ENCODE assay signal across 8 mouse cellular contexts in the genomic region with DNA sequence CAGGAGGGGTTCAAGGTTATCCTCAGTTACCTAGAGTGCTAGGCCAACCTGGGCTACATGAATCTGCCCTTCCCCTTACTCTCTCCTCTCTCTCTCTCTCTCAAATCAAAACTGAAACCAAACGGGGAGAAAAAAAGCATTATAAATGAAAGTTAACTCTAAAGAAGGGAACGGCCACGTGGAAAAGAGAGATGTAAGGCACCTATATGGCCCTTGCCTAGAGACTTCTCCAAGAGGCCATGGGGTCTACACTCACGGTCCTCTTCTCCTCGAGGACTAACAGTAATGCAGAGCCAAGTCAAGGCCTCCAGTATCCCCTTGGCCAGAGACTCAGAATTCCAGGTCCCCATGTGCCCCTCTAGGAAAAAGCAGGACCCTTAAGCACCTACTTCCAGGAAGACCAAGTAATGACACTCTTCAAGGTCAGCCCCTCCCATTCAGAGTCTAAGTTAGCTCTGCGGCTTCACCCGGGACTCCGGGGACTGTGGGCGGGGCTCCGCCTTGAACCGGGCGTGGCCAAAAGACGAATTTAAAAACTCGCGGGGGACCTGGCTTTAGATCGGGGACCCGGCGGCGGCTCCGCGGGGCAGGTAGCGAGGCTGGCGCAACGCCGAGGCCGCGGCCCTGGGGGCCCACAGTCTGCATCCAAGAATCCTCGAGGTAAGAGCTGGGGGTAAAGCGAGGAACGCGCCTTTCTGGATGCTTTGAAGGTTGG. TPM values are rescaled to one million over a fixed set of nuclear protein-coding genes. Genes with fewer than 3 reads are reported as not detected.
A peak's percentile ranks its signal among the peaks of the same experiment; 100 is the strongest.
DNase-seq lines count a peak whose midpoint lies in the region; ATAC-seq and TF ChIP-seq lines count a peak whose summit lies in the region.

A gene (plus strand): TSS at position 558 of the 715 bp plus-strand sequence.

- peaks cover 41% of the 10 kb centered on the region for H3K4me1 ChIP-seq in bone marrow macrophage, adult 2 months (ENCODE audit: control insufficient read depth, insufficient read depth, low read length)
- H3K4me1 ChIP-seq in erythroblast, embryonic 14.5 days (ENCODE audit: control insufficient read depth), result peaks cover 27% of the 10 kb centered on the region
- H3K4me1 ChIP-seq in megakaryocyte, embryonic 14.5 days, result peaks cover 85% of the 10 kb centered on the region
- peaks cover 3% of the 10 kb centered on the region; the same call in 1 of the 2 replicates for H3K4me1 ChIP-seq in small intestine, adult 2 months (ENCODE audit: control insufficient read depth, insufficient read depth, insufficient read length, low read length)

- TF ChIP-seq POLR2A in bone marrow macrophage, adult 2 months (IDR thresholded peaks at IDR 0.05; ENCODE audit: borderline replicate concordance, low read depth, low read length), result peak; percentile 90; the same call in 1 of the 2 replicates
- peak; percentile 72 for TF ChIP-seq POLR2A in small intestine, adult 2 months (IDR thresholded peaks at IDR 0.05; ENCODE audit: low read depth, low read length)

- intact Hi-C loops in heart, postnatal 36 days (cut with DNase I), result no loop called here

- H3K4me3 ChIP-seq in bone marrow macrophage, adult 2 months (ENCODE audit: insufficient read depth, low read length), result peak within 1 kb of the TSS; percentile 76
- peak within 1 kb of the TSS; percentile 63 for H3K4me3 ChIP-seq in erythroblast, embryonic 14.5 days (replicated peaks)
- peak within 1 kb of the TSS; percentile 94 for H3K4me3 ChIP-seq in megakaryocyte, embryonic 14.5 days (replicated peaks)
- peak within 1 kb of the TSS; percentile 79 for H3K4me3 ChIP-seq in small intestine, adult 2 months (ENCODE audit: low read depth, low read length)

- H3K27ac ChIP-seq in bone marrow macrophage, adult 2 months (ENCODE audit: insufficient read depth, low read depth, low read length), result peak within 1 kb of the TSS; percentile 96
- H3K27ac ChIP-seq in small intestine, adult 2 months (ENCODE audit: insufficient read depth, low read depth, low read length), result peak within 1 kb of the TSS; percentile 84

- DNase-seq in cerebellum, adult 11 months, result peak; percentile 67
- peak; percentile 68 to 76 for DNase-seq in heart, postnatal 36 days
- DNase-seq in large intestine, adult 2 months (ENCODE audit: low read depth, low spot score), result peak; percentile 60

- no peak for ATAC-seq in cerebellum, adult (ENCODE audit: insufficient number of reproducible peaks, low FRiP score, low TSS enrichment)

- H3K9me3 ChIP-seq in erythroblast, embryonic 14.5 days (ENCODE audit: control insufficient read depth, low read length), result no peaks in the 10 kb centered on the region
- H3K9me3 ChIP-seq in megakaryocyte, embryonic 14.5 days, result no peaks in the 10 kb centered on the region

- WGBS in large intestine, adult 2 months, result 3% methylated on average over 31 of the region's 31 CpGs
- WGBS in small intestine, adult 2 months, result 3% methylated on average over 31 of the region's 31 CpGs

- H3K36me3 ChIP-seq in erythroblast, embryonic 14.5 days (ENCODE audit: control insufficient read depth), result peaks cover 10% of the 10 kb centered on the region
- H3K36me3 ChIP-seq in megakaryocyte, embryonic 14.5 days (replicated peaks; ENCODE audit: low read length), result peaks cover 31% of the 10 kb centered on the region
- peaks cover 21% of the 10 kb centered on the region for H3K36me3 ChIP-seq in small intestine, adult 2 months (ENCODE audit: control insufficient read depth, insufficient read depth, low read length)

- H3K27me3 ChIP-seq in erythroblast, embryonic 14.5 days (ENCODE audit: control insufficient read depth), result peaks cover 12% of the 10 kb centered on the region
- no peaks in the 10 kb centered on the region for H3K27me3 ChIP-seq in megakaryocyte, embryonic 14.5 days (replicated peaks)
- H3K27me3 ChIP-seq in small intestine, adult 2 months (ENCODE audit: control insufficient read depth, insufficient read depth, low read length), result no peaks in the 10 kb centered on the region

- TF ChIP-seq CTCF in bone marrow macrophage, adult 2 months (IDR thresholded peaks at IDR 0.05; ENCODE audit: low read depth, low read length), result no peak
- TF ChIP-seq CTCF in small intestine, adult 2 months (IDR thresholded peaks at IDR 0.05; ENCODE audit: extremely low read depth, insufficient read length, insufficient replicate concordance, low read depth, low read length), result no peak

RNA-seq across cellular contexts. Expression of the gene that starts here (rescaled TPM):
- polyA plus RNA-seq in bone marrow macrophage, adult 2 months (2012; ENCODE audit: insufficient read depth, insufficient read length, missing spikeins), result 18.6 and 22.4 TPM in 2 replicates
- polyA plus RNA-seq in erythroblast, embryonic 14.5 days (2012), result 0.23 and 0.30 TPM in 2 replicates
- under 1 TPM; 0.27 to 0.28 TPM for total RNA-seq in heart, postnatal 36 days (2021)
- polyA plus RNA-seq in large intestine, adult 2 months (2012; rRNA removed), result 8.6 and 9.0 TPM in 2 replicates
- 8.3 and 10.0 TPM in 2 replicates for polyA plus RNA-seq in megakaryocyte, embryonic 14.5 days (2012; ENCODE audit: insufficient read depth, low replicate concordance)
- polyA plus RNA-seq in small intestine, adult 2 months (2012; rRNA removed), result 5.0 and 9.2 TPM in 2 replicates

Comparison
In these comparisons a context has a peak if more than half of its experiments do, and no peak if none do; other contexts are left out.
1. Peak in DNase-seq in heart, postnatal 36 days; RNA of the gene not detected or under 1 TPM.